Mouse (Mus musculus): Measurements from ENCODE around the gene Sult1c2.
"Not testable (repeated sequence)": the region's sequence is repeated elsewhere in the genome, so short reads cannot be mapped to it uniquely, and the experiment has no call there.

GRCm38 (mm10) chr17:53803974-53804373 is 42.2 kb downstream of the Sult1c2 start:
- TF ChIP-seq CTCF (conservative IDR thresholded peaks at IDR 0.05; ENCODE audit: low read length); NANOG (IDR thresholded peaks at IDR 0.05; ENCODE audit: borderline replicate concordance, low read length); POU5F1 (IDR thresholded peaks at IDR 0.05; ENCODE audit: borderline replicate concordance, low read length): not testable (repeated sequence)

All from E14TG2a.4 (cell line).